Mouse (Mus musculus): Measurements from ENCODE around the gene Taok3. TPM values are rescaled to one million over a fixed set of nuclear protein-coding genes. Genes with fewer than 3 reads are reported as not detected.

Taok3 gene
- total and polyA plus RNA-seq, 3 experiments, result 3.1 to 7.8 (median 6.2) TPM

- Histone ChIP-seq H3K4me3 (peak overlapping the region; percentile 94), H3K79me2 (replicated peaks; ENCODE audit: control insufficient read depth, insufficient read depth, low read length) (0 out of 2 replicates have a peak, but pooled peaks cover 1% of the 10 kb centered on the region), H3K9ac (ENCODE audit: low read depth, low read length) (peak overlapping the region; percentile 94), H3K4me1 (ENCODE audit: control insufficient read depth, insufficient read depth, low read length) (peaks cover 1% of the 10 kb centered on the region; the same call in 1 of the 2 replicates), H3K36me3 (ENCODE audit: control insufficient read depth, insufficient read depth, low read length) (no peaks in the 10 kb centered on the region), H3K27me3 (ENCODE audit: control insufficient read depth, insufficient read depth, low read length) (no peaks in the 10 kb centered on the region), H3K27ac (peak overlapping the region; percentile 100)
- WGBS, result 2% methylated on average over 43 of the region's 43 CpGs
- intact Hi-C loops (cut with DNase I), result loop anchor here (5.0 to 10.0 kb wide), 5 partner anchors 172 to 377 kb away; partner anchors contain the start of genes Pebp1 and Rfc5
- TF ChIP-seq CTCF (IDR thresholded peaks at IDR 0.05) (no peak), POLR2A (IDR thresholded peaks at IDR 0.05; ENCODE audit: insufficient read depth, low read depth, low read length) (no peak), EP300 (IDR thresholded peaks at IDR 0.05; ENCODE audit: insufficient read depth, low read depth, low read length) (no peak)
- DNase-seq, result no peak
Observed at GRCm38 (mm10) chr5:117115193-117115767, 4.6 kb upstream of the Taok3 start.

- Histone ChIP-seq H3K9ac (ENCODE audit: low read depth, low read length) (peak within 1 kb of the TSS; percentile 94), H3K4me1 (ENCODE audit: control insufficient read depth, insufficient read depth, low read length) (peaks cover 1% of the 10 kb centered on the region; the same call in 1 of the 2 replicates), H3K27me3 (ENCODE audit: control insufficient read depth, insufficient read depth, low read length) (no peaks in the 10 kb centered on the region), H3K79me2 (replicated peaks; ENCODE audit: control insufficient read depth, insufficient read depth, low read length) (0 out of 2 replicates have a peak, but pooled peaks cover 1% of the 10 kb centered on the region), H3K27ac (peak within 1 kb of the TSS; percentile 100), H3K4me3 (peak within 1 kb of the TSS; percentile 94), H3K36me3 (ENCODE audit: control insufficient read depth, insufficient read depth, low read length) (no peaks in the 10 kb centered on the region)
- TF ChIP-seq EP300 (IDR thresholded peaks at IDR 0.05; ENCODE audit: insufficient read depth, low read depth, low read length) (peak; percentile 34; the same call in 1 of the 2 replicates), CTCF (IDR thresholded peaks at IDR 0.05) (0 out of 2 replicates have a peak, but pooled peaks have one; percentile 100), POLR2A (IDR thresholded peaks at IDR 0.05; ENCODE audit: insufficient read depth, low read depth, low read length) (no peak)
- intact Hi-C loops (cut with DNase I), result loop anchor here (5.0 to 10.0 kb wide), 5 partner anchors 171 to 376 kb away; partner anchors contain the start of genes Pebp1 and Rfc5
- DNase-seq, result peak; percentile 94 to 99
- 2% methylated on average over 59 of the region's 59 CpGs for WGBS
Observed at GRCm38 (mm10) chr5:117115836-117116366, 4.0 kb upstream of the Taok3 start, which contains the start of gene Suds3. TSS of gene Suds3 (minus strand) at chr5:117116113.

GRCm38 (mm10) chr5:117116660-117117059 lies 3.3 kb upstream of the Taok3 start:
- no peaks in the 10 kb centered on the region for H3K36me3 ChIP-seq (ENCODE audit: control insufficient read depth, insufficient read depth, low read length)

DNA sequence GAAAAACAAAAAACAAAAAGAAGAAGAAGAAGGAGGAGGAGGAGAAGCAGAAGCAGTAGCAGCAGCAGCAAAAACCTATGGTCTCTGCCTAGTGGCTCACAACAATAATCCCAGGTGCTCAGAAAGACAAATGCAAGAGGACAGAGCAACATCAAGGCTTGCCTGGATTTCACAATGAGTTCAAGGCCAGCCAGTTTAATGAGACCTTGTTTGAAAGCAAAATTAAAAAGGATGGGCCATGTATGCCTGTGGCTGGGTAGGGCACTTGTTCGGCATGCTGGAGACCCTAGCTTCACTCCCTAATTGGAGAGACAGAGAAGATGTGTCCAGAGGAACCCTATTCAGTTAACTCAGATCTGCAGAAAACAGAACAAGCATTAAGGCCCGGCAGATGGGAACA lies 2.7 kb upstream of the Taok3 start:
- DNase-seq, result no peak
- no peak overlapping the region for H3K9ac ChIP-seq (ENCODE audit: low read depth, low read length)
- TF ChIP-seq EP300 (IDR thresholded peaks at IDR 0.05; ENCODE audit: insufficient read depth, low read depth, low read length), result no peak
- no peak for TF ChIP-seq CTCF (IDR thresholded peaks at IDR 0.05)
- TF ChIP-seq POLR2A (IDR thresholded peaks at IDR 0.05; ENCODE audit: insufficient read depth, low read depth, low read length), result no peak
- no peaks in the 10 kb centered on the region for H3K27me3 ChIP-seq (ENCODE audit: control insufficient read depth, insufficient read depth, low read length)
- WGBS, result 67% methylated on average over 2 of the region's 2 CpGs
- H3K36me3 ChIP-seq (ENCODE audit: control insufficient read depth, insufficient read depth, low read length), result no peaks in the 10 kb centered on the region
- H3K4me1 ChIP-seq (ENCODE audit: control insufficient read depth, insufficient read depth, low read length), result peaks cover 1% of the 10 kb centered on the region; the same call in 1 of the 2 replicates
- intact Hi-C loops (cut with DNase I), result loop anchor here (1.0 to 10.0 kb wide), 6 partner anchors 170 to 375 kb away; partner anchors contain the start of genes Pebp1 and Rfc5
- H3K79me2 ChIP-seq (replicated peaks; ENCODE audit: control insufficient read depth, insufficient read depth, low read length), result 0 out of 2 replicates have a peak, but pooled peaks cover 1% of the 10 kb centered on the region
- peak overlapping the region; percentile 31; the same call in 1 of the 2 replicates for H3K27ac ChIP-seq
- no peak overlapping the region for H3K4me3 ChIP-seq

More at GRCm38 (mm10) chr5:117116660-117117059, 3.3 kb upstream of the Taok3 start:
- intact Hi-C loops (cut with DNase I), result loop anchor here (1.0 to 10.0 kb wide), 6 partner anchors 171 to 376 kb away; partner anchors contain the start of genes Pebp1 and Rfc5
- 50% methylated on average over 2 of the region's 2 CpGs for WGBS
- H3K4me1 ChIP-seq (ENCODE audit: control insufficient read depth, insufficient read depth, low read length), result peaks cover 1% of the 10 kb centered on the region; the same call in 1 of the 2 replicates
- no peak overlapping the region for H3K4me3 ChIP-seq
- H3K79me2 ChIP-seq (replicated peaks; ENCODE audit: control insufficient read depth, insufficient read depth, low read length), result 0 out of 2 replicates have a peak, but pooled peaks cover 1% of the 10 kb centered on the region
- TF ChIP-seq POLR2A (IDR thresholded peaks at IDR 0.05; ENCODE audit: insufficient read depth, low read depth, low read length) (no peak), EP300 (IDR thresholded peaks at IDR 0.05; ENCODE audit: insufficient read depth, low read depth, low read length) (no peak), CTCF (IDR thresholded peaks at IDR 0.05) (no peak)
- no peaks in the 10 kb centered on the region for H3K27me3 ChIP-seq (ENCODE audit: control insufficient read depth, insufficient read depth, low read length)
- no peak overlapping the region; the same call in 1 of the 2 replicates for H3K27ac ChIP-seq
- no peak for DNase-seq
- H3K9ac ChIP-seq (ENCODE audit: low read depth, low read length), result no peak overlapping the region

GRCm38 (mm10) chr5:117117716-117118115 lies 2.2 kb upstream of the Taok3 start:
- H3K79me2 ChIP-seq (replicated peaks; ENCODE audit: control insufficient read depth, insufficient read depth, low read length), result 0 out of 2 replicates have a peak, but pooled peaks cover 1% of the 10 kb centered on the region
- peak overlapping the region; percentile 31; the same call in 1 of the 2 replicates for H3K27ac ChIP-seq
- H3K4me3 ChIP-seq, result no peak overlapping the region
- intact Hi-C loops (cut with DNase I), result loop anchor here (1.0 to 10.0 kb wide), 6 partner anchors 170 to 375 kb away; partner anchors contain the start of genes Pebp1 and Rfc5
- peaks cover 1% of the 10 kb centered on the region; the same call in 1 of the 2 replicates for H3K4me1 ChIP-seq (ENCODE audit: control insufficient read depth, insufficient read depth, low read length)
- no peaks in the 10 kb centered on the region for H3K27me3 ChIP-seq (ENCODE audit: control insufficient read depth, insufficient read depth, low read length)
- TF ChIP-seq EP300 (IDR thresholded peaks at IDR 0.05; ENCODE audit: insufficient read depth, low read depth, low read length) (no peak), POLR2A (IDR thresholded peaks at IDR 0.05; ENCODE audit: insufficient read depth, low read depth, low read length) (no peak), CTCF (IDR thresholded peaks at IDR 0.05) (no peak)
- no peaks in the 10 kb centered on the region for H3K36me3 ChIP-seq (ENCODE audit: control insufficient read depth, insufficient read depth, low read length)
- peak in 1 of 2 experiments; percentile 26 for DNase-seq
- H3K9ac ChIP-seq (ENCODE audit: low read depth, low read length), result no peak overlapping the region
- 37% methylated on average over 7 of the region's 7 CpGs for WGBS
